Mouse (Mus musculus) frontal cortex, postnatal 10 days (tissue): Measurements from ENCODE around the gene Prkab2.

Source experiments
- DNase-seq, 2 experiments: peaks; one replicate each; pipeline ENCODE4 v3.0.0; 2022; ENCODE audit warnings: low spot score in 2 of 2, mixed read lengths in 1 of 2

The Prkab2 gene

DNA sequence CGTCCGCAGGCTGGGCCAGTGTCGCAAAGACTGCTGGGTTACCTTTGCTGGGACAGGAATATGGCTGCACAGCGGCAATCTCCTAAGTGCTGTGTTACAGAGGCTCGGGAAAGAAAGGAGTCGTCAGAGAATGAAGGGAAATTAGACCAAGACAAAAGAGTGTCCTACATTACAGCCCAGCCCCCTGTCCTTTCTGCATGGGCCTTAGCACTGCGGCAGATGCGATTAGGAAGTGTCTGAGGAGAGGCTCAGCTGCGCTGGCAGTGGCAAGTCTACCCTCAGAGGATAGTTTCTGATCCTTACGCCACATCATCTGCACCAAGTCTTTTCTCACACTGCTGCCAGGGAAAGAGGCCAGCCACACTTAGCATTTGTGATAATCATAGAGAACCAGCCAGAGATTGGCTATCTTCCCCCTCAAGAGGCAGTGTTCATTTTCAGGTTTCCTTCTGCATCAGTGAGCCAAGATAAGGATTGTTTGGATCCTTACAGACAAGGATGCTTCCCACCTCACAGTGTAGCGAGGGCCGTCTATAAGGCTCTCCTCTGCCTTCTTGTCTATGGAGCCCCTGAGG is 33.5 kb downstream of the Prkab2 start:
- no peak for DNase-seq

DNA sequence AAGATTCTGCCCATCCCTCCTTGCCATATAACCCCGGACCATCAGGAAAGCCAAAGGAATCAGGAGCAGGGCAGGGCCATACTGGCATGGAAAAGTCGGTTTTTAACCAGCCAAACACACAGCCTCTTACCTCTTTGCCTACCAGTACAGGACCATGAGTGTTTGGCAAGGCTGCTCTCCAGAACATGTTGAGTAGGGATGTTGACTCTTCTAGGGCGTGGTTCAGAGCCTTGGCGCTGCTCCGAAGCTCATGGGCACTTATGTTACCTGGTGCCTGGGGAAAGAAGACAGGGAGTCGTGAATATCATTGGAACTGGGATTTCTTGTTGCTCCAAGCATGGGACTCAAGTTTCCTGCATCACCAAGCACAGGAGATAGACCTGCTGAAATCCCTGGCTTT is 35.8 kb downstream of the Prkab2 start:
- DNase-seq: no peak

DNA sequence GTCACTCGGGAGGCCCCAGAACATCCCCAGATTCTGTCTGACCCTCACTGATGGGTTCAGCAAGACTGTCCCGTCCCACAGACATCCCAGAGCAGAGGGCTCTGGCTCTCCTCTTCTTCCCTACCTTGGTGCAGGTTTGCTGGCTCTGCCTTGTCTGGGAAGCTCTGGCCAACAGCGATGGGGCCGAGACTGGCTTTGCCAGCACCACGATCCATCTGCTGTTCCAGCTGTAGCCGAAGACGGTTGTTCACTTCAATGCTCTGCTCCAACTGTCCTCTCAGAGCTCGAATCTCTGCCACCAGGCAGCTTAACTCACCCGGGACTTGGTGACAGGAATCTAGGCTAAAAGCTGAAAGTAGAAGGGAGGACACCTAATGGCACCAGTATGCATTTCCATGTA is 38.9 kb downstream of the Prkab2 start:
- no peak for DNase-seq

DNA sequence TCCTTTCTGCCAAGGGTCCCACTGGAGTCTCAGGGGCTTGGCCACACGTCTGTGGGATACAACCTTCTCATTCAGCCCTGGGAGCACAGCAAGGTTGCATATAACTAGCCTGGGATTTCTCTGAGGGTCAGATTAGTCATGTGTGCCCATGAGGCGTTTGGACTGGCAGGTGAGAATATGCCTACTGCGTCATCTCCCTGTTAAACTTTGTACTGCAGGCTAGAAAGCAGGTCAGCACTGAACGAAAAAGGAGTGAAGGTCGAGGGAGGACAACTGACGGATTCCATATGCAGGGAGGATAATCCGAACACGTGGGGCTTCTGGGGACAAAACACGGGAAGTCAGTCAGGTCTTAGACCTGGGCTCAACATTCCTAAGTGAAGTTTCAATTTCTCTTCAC is 39.3 kb downstream of the Prkab2 start:
- DNase-seq: no peak

DNA sequence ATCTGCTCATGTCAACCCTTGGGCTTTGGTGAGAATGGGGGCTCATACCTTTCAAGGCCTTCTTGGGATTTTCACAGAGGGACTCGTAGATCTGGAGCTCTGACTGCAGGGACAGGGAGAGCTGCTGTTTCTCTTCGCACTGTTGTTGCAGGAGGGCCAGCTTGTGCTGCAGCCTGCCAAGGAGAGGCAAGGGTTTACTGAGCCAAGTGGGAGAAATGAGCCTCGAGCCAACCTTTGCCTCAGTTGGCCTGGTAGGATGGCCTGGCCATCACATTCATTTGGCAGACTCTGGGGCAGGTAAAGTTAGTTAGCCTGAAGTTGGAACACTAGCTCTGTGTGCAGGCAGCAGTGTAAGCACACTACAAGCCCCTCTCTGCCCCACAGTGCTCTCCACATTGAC is 41.1 kb downstream of the Prkab2 start:
- no peak for DNase-seq

DNA sequence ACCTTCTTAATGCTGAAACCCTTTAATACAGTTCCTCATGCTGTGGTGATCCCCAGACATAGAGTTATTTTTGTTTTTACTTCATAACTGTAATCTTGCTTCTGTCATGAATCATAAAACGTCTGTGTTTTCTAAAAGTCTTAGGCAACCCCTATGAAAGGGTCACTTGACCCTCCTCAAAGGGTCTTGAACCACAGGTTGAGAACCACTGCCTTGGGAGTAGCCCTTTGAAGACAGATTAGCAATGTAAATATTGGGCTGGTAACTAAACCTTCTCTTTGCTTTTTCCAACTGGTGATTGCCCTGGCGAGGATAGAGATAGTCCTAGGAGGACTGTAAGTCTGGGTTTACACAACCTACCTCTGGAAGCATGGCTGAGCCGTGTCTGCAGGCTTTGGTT is 43.2 kb downstream of the Prkab2 start:
- DNase-seq: no peak

DNA sequence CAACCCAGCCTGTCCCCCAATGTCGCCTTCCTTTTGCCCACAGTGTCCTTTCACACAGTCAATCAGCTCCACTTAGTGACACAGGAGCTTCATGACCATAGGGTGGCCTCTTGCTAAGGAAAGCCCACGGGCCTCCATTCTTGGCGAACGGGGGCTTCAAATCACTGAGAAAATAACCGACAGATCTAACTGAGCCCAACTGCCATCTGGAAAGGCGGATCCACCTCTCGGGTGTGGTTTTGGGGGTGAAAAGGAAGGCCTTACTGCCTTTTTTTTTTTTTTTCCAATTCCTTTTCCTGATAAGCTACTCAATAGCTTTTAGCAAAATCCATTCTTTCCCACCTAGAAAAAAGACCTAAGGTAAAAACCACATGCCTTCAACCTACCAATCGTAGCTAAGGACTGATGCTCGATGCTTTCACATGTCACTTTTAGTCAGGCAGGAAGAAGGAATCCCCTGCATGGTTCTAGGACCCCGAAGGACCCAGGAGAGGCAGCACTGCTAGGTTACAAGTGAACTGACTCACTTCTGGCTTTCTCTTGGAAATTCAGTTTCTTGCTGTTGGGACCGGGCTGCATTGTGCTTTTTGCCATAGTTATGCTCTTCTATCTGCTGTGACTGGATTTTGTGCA is 44.6 kb downstream of the Prkab2 start:
- DNase-seq: no peak

DNA sequence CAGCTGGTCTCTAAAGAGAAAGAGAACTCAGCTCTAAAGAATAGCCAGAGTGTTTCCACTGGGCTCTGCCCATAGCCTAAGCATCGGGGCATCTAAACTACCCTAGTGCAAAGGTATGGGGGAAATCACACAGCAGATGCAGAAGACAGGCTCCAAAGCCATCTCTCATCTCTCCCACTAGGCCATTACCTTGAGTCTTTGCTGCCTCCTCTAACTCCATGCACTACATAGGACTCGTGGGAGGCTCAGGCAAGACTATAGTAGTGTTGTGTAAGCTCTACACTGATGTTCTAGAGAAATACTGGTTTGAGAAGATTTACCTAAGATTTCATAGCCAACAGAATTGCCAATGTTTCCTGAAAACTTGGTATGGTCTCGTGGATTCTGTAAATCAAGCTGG is 47.5 kb downstream of the Prkab2 start:
- no peak for DNase-seq

DNA sequence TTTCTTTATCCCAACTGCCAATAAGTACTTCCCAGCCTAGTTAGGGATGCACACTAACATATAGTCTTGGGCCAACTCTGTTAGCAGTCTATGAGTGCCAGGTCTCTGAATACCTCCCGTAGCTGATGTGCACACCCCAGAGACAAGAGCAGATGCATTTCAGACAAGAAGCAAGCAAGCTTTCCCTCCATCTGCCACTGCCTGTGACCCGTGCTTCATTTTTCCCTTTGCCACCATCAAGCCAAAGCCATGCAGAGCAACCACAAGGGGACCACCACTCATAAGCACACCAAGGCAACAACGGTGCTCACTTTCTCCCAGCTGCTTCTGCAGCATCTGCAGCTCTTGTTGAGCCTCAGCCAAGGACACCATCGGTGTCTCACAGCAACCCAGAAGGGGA is 48.6 kb downstream of the Prkab2 start:
- DNase-seq: no peak

DNA sequence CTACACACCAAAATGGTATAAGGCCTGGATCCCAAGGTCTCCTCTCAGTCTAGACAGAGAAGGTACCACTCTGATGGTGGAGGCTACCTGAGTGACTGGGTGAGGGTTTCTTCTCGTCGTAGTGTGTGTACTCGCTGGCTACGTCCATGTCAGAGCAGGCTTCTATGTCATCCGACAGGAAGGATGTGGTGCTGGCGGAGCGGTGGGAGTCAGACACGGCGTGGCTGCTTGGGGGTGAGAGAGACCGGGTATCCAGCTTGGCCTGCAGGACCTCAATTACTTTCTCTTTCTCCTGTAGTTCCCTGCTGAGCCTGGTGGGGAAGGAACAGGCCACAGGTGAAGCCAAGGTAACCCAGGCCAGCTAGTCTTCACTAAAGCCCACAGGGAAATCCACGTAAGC is 52.1 kb downstream of the Prkab2 start:
- DNase-seq: no peak

DNA sequence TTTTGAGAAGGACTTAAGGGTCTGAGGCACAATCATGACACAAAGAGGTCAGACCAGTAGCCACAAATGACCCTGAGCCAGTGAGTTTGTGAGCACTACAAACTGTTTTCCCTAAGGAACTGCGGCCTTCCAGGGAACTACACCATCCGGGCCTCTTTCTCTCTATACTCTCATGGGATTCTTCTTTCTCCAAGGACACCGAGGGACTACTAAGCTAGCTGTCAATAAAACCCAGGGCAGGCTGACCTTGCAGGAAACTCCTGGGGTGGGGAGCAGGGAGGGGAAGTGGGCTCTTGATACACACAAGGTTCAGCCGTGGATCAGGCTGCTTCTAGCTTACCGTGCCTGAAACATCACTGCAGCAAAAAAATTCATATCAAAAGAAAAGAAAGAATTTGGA is 52.9 kb downstream of the Prkab2 start:
- no peak for DNase-seq

DNA sequence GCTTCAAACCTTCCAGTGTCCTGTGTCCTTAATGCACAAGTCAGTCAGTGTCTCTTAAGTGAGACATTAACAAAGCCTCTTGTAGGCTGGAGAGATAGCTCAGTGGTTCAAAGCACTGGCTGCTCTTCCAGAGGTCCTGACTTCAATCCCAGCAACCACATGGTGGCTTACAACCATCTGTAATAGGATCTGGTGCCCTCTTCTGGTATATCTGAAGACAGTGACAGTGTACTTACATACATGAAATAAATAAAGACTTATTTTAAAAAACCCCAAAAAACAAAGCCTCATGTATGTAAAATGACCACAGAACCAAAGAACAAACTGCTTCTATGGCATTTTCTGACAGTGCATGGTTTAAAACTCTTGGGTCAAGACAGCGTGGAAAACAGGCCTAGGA is 57.9 kb downstream of the Prkab2 start:
- no peak for DNase-seq

DNA sequence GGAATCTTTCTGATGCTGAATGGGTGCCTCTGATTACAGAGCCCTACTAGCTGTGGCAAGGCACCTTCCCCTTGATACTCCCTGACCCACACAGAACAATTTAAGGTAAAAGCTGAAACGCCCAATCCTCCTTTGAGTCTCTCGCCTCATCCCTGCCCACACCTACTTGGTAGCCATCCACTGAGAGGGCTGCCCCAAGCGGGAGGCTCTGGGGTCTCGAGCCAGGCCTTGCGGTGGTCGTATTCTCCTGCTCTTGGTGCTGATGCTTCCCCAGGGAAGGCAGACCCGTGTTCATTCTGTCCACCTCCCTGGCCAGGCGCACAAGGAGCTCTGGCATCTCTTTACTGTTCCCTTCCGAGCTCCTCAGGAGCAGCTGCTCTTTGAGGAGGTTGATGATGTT is 61.1 kb downstream of the Prkab2 start:
- DNase-seq: no peak
